In the genomic region with DNA sequence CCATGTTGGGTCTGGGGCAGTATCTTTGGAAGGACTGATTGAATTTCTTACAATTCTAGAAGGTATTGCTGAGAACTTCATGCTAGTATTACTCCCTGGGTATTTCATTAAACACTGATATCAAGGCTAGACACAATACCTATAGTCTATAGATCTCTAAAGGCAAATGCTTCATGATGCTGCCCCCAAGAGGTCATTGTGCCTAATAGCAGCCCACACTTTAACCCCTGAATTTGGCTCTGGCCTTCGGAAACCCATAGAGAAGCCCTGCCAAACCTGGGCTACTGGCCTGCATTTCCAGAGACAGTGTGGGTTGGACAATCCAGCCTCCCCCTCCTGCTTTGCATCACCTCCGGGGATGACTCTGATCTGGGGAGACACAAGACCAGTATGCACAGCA, we compare ENCODE assay signal across 12 mouse cellular contexts. TPM values are rescaled to one million over a fixed set of nuclear protein-coding genes. Genes with fewer than 3 reads are reported as not detected.
DNase-seq lines count a peak whose midpoint lies in the region; ATAC-seq and TF ChIP-seq lines count a peak whose summit lies in the region.
"Had no signal": no experiment of that assay in that cellular context is flagged by ENCODE, and none has a peak within 500 bp of the region (broad histone marks: within the 10 kb centered on the region; RNA-seq: fewer than 3 reads in every experiment).

No protein-coding gene starts in this region.

- no peaks in the 10 kb centered on the region for H3K4me1 ChIP-seq in kidney, postnatal 0 days (replicated peaks; ENCODE audit: insufficient read depth, low read length)
- H3K4me1 ChIP-seq in kidney, embryonic 15.5 days, result no peaks in the 10 kb centered on the region
- H3K4me1 ChIP-seq in CH12.LX (ENCODE audit: control insufficient read depth in 1 of 2, insufficient read depth in 2 of 2), result peaks cover 0 to 7% of the 10 kb centered on the region in 2 experiments; a peak in 2 of 4 replicates
- H3K4me1 ChIP-seq: heart, embryonic 10.5 days; limb, embryonic 13.5 days; midbrain, embryonic 12.5 days had no signal

- H3K27me3 ChIP-seq in kidney, postnatal 0 days (ENCODE audit: insufficient read depth, low read length), result no peaks in the 10 kb centered on the region
- no peaks in the 10 kb centered on the region for H3K27me3 ChIP-seq in kidney, embryonic 15.5 days
- peaks cover 6% of the 10 kb centered on the region for H3K27me3 ChIP-seq in CH12.LX (replicated peaks)
- H3K27me3 ChIP-seq: limb, embryonic 13.5 days; midbrain, embryonic 12.5 days had no signal

- no peak overlapping the region for H3K27ac ChIP-seq in kidney, postnatal 0 days
- H3K27ac ChIP-seq in kidney, embryonic 15.5 days, result no peak overlapping the region
- H3K27ac ChIP-seq in CH12.LX (ENCODE audit: insufficient read depth, low read depth), result no peak overlapping the region
- H3K27ac ChIP-seq: heart, embryonic 10.5 days; limb, embryonic 13.5 days; midbrain, embryonic 12.5 days had no signal

- no peak for TF ChIP-seq POLR2A in CH12.LX (IDR thresholded peaks at IDR 0.05; ENCODE audit: low read depth, low read length)

- no peaks in the 10 kb centered on the region for H3K36me3 ChIP-seq in kidney, postnatal 0 days (ENCODE audit: insufficient read depth, low read length)
- no peaks in the 10 kb centered on the region for H3K36me3 ChIP-seq in kidney, embryonic 15.5 days
- no peaks in the 10 kb centered on the region for H3K36me3 ChIP-seq in CH12.LX (replicated peaks in 1 of 2; ENCODE audit: control insufficient read depth in 1 of 2, insufficient read depth in 1 of 2, low read length in 1 of 2)
- H3K36me3 ChIP-seq: heart, embryonic 10.5 days; limb, embryonic 13.5 days; midbrain, embryonic 12.5 days had no signal

- no peak overlapping the region for H3K9ac ChIP-seq in kidney, postnatal 0 days (ENCODE audit: low read depth, low read length)
- no peak overlapping the region for H3K9ac ChIP-seq in kidney, embryonic 15.5 days
- H3K9ac ChIP-seq in CH12.LX (ENCODE audit: insufficient read depth, low read depth), result no peak overlapping the region
- H3K9ac ChIP-seq: limb, embryonic 13.5 days; midbrain, embryonic 12.5 days had no signal

- H3K4me3 ChIP-seq in kidney, postnatal 0 days (replicated peaks; ENCODE audit: low read depth, low read length), result no peak overlapping the region
- no peak overlapping the region for H3K4me3 ChIP-seq in kidney, embryonic 15.5 days (replicated peaks)
- H3K4me3 ChIP-seq in CH12.LX (replicated peaks in 1 of 3; ENCODE audit: low read depth in 2 of 3, low read length in 2 of 3, poor library complexity in 1 of 3), result no peak overlapping the region
- H3K4me3 ChIP-seq: heart, embryonic 10.5 days; limb, embryonic 13.5 days; midbrain, embryonic 12.5 days had no signal

- H3K4me2 ChIP-seq in kidney, postnatal 0 days (ENCODE audit: low read length), result no peak overlapping the region
- H3K4me2 ChIP-seq in kidney, embryonic 15.5 days, result no peak overlapping the region
- H3K4me2 ChIP-seq in CH12.LX (ENCODE audit: insufficient read depth, low read depth, poor library complexity, severe bottlenecking), result no peak overlapping the region
- H3K4me2 ChIP-seq: limb, embryonic 13.5 days; midbrain, embryonic 12.5 days had no signal

- dilution Hi-C loops in CH12.LX (cut with MboI; ENCODE audit: extremely low pct_ligation_motif_present, extremely low pct_unique_long_range_greater_than_20kb, low sequenced_read_pairs), result no loop called here

- in situ Hi-C loops in CH12.LX (cut with MboI; ENCODE audit: low pct_ligation_motif_present, low pct_unique_long_range_greater_than_20kb, low sequenced_read_pairs), result loop anchor here (10.0 kb wide), 1 partner anchor 275 kb away; no protein-coding TSS in a partner anchor

- TF ChIP-seq CTCF in kidney, postnatal 0 days (IDR thresholded peaks at IDR 0.05; ENCODE audit: low read depth), result peak; percentile 57
- TF ChIP-seq CTCF in CH12.LX (conservative IDR thresholded peaks at IDR 0.05 in 1 of 2, IDR thresholded peaks at IDR 0.05 in 1 of 2; ENCODE audit: low read depth in 2 of 2, low read length in 2 of 2), result peak; percentile 34 to 73; a peak in 3 of 4 replicates

- DNase-seq in kidney, postnatal 0 days (ENCODE audit: low spot score), result peak; percentile 28
- DNase-seq in CH12.LX (ENCODE audit: extremely low read depth) (peak; percentile 40), MN1 (ENCODE audit: low spot score) (peak; percentile 38)
- no peak for DNase-seq in urinary bladder, postnatal 36 days (ENCODE audit: low spot score in 2 of 2)
- DNase-seq in layer of hippocampus, postnatal 36 days, result no peak
- no peak for DNase-seq in urinary bladder, postnatal 4 days (ENCODE audit: low spot score in 2 of 2)
- DNase-seq: adrenal gland, postnatal 25 days had no signal

- WGBS in kidney, postnatal 0 days, result 46% methylated on average over 2 of the region's 2 CpGs
- 34% methylated on average over 2 of the region's 2 CpGs for WGBS in kidney, embryonic 15.5 days

- TF ChIP-seq RAD21 in CH12.LX (IDR thresholded peaks at IDR 0.05; ENCODE audit: low read depth, low read length), result peak; percentile 65

- H3K9me3 ChIP-seq in kidney, postnatal 0 days (replicated peaks; ENCODE audit: low read length), result no peaks in the 10 kb centered on the region
- no peaks in the 10 kb centered on the region for H3K9me3 ChIP-seq in kidney, embryonic 15.5 days (replicated peaks)
- no peaks in the 10 kb centered on the region for H3K9me3 ChIP-seq in CH12.LX (replicated peaks; ENCODE audit: low read length)
- H3K9me3 ChIP-seq: heart, embryonic 10.5 days; limb, embryonic 13.5 days; midbrain, embryonic 12.5 days had no signal

- H3K79me2 ChIP-seq in CH12.LX (replicated peaks; ENCODE audit: control insufficient read depth, extremely low read depth, insufficient read depth, poor library complexity, severe bottlenecking), result no peaks in the 10 kb centered on the region

- TF ChIP-seq EP300 in CH12.LX (IDR thresholded peaks at IDR 0.05; ENCODE audit: low read length), result no peak

- ATAC-seq in kidney, postnatal 0 days (replicated peaks; ENCODE audit: low FRiP score, low read depth), result no peak
- ATAC-seq in kidney, embryonic 15.5 days (replicated peaks; ENCODE audit: low FRiP score), result no peak
- peak; percentile 49; the same call in 1 of the 2 replicates for ATAC-seq in erythroid progenitor cell, adult 5-6 weeks (replicated peaks; ENCODE audit: low FRiP score, poor library complexity, severe bottlenecking)

TF ChIP-seq in CH12.LX, 34 proteins besides CTCF, POLR2A, EP300 and RAD21:
- TF ChIP-seq MYC (IDR thresholded peaks at IDR 0.05; ENCODE audit: low read depth, low read length), result no peak
- TF ChIP-seq SMC3 (IDR thresholded peaks at IDR 0.05; ENCODE audit: low read depth, low read length), result peak; percentile 54

RNA-seq across cellular contexts. Expression of a gene that starts 33.8 kb away (rescaled TPM):
- 23.4 and 24.5 TPM in 2 replicates for polyA plus RNA-seq in kidney, postnatal 0 days (2015; fragmentation: Nextera tagmentation; extraction: Ambion mirVana)
- polyA plus RNA-seq in kidney, embryonic 15.5 days (2015; fragmentation: Nextera tagmentation; extraction: Ambion mirVana), result 34.8 and 37.0 TPM in 2 replicates
- total RNA-seq in CH12.LX (2012; rRNA removed) (15.0 and 15.7 TPM in 2 replicates), CH12.LX (2014; rRNA removed) (33.7 and 37.6 TPM in 2 replicates)
- 35.5 and 39.8 TPM in 2 replicates for polyA plus RNA-seq in CH12.LX (2012; ENCODE audit: insufficient read length, low read depth)
- 22.3 and 33.1 TPM in 2 replicates for total RNA-seq in erythroid progenitor cell, adult 5-6 weeks (2015; ENCODE audit: low replicate concordance)
- total RNA-seq in erythroid progenitor cell, adult 5-6 weeks (2017; ENCODE audit: low replicate concordance), result 29.8 and 34.7 TPM in 2 replicates
- 10 to 100 TPM; 53.1 to 56.3 TPM for total RNA-seq in layer of hippocampus, postnatal 36 days (2021)

Comparison
In these comparisons a context has a peak if more than half of its experiments do, and no peak if none do; other contexts are left out.
1. DNase-seq: peak in kidney, postnatal 0 days (single experiment), CH12.LX (single experiment) and MN1 (single experiment); none in urinary bladder, postnatal 36 days (0 of 2), layer of hippocampus, postnatal 36 days (0 of 2) and urinary bladder, postnatal 4 days (0 of 2).